Mouse (Mus musculus) neural tube, embryonic 15.5 days (tissue): ENCODE measurements around the gene Babam2. TPM values are rescaled to one million over a fixed set of nuclear protein-coding genes. Genes with fewer than 3 reads are reported as not detected.
"Not testable (repeated sequence)": the region's sequence is repeated elsewhere in the genome, so short reads cannot be mapped to it uniquely, and the experiment has no call there.

Source experiments
- ATAC-seq: fragments of 200-750 bp; cut with Nextera tagmentation; 2 replicates; pipeline ENCODE4 v1.8.0; 2017; ENCODE audit warnings: mild to moderate bottlenecking, moderate TSS enrichment, moderate library complexity; ENCODE audit not compliant: low FRiP score
- H3K27ac ChIP-seq: fragments of 300-500 bp; sonication (generic); replicated peaks from 2 replicates; pipeline ENCODE4 v1.5.1; 2015; ENCODE audit warnings: mild to moderate bottlenecking, inconsistent platforms
- H3K27me3 ChIP-seq: fragments of 300-500 bp; sonication (generic); replicated peaks from 2 replicates; pipeline ENCODE4 v1.6.1; 2015; ENCODE audit warnings: inconsistent platforms
- H3K36me3 ChIP-seq: fragments of 300-500 bp; sonication (generic); 2 replicates; pipeline ENCODE4 v1.6.1; 2015; ENCODE audit warnings: inconsistent platforms
- H3K4me1 ChIP-seq: fragments of 300-500 bp; sonication (generic); 2 replicates; pipeline ENCODE4 v1.6.1; 2015; ENCODE audit warnings: inconsistent platforms
- H3K4me2 ChIP-seq: fragments of 300-500 bp; sonication (generic); 2 replicates; pipeline ENCODE4 v1.6.1; 2015; ENCODE audit warnings: inconsistent platforms, mild to moderate bottlenecking, moderate library complexity
- H3K4me3 ChIP-seq: fragments of 300-500 bp; sonication (generic); replicated peaks from 2 replicates; pipeline ENCODE4 v1.5.1; 2015; ENCODE audit warnings: mild to moderate bottlenecking, inconsistent platforms
- H3K9ac ChIP-seq: fragments of 300-500 bp; sonication (generic); replicated peaks from 2 replicates; pipeline ENCODE4 v1.6.1; 2015; ENCODE audit warnings: mild to moderate bottlenecking, inconsistent platforms
- H3K9me3 ChIP-seq: fragments of 300-500 bp; sonication (generic); replicated peaks from 2 replicates; pipeline ENCODE4 v1.6.1; 2016; ENCODE audit warnings: inconsistent platforms
- WGBS: fragments of 180-500 bp; shearing (Covaris S2); methylation state at CpG from one replicate; pipeline ENCODE4 v1.1.7; 2015; ENCODE audit warnings: mixed read lengths; 5-methylcytosine and 5-hydroxymethylcytosine counted together
- polyA plus RNA-seq: library from polyadenylated mRNA; unstranded; fragments of >200 nt; fragmentation: Nextera tagmentation; extraction: Ambion mirVana; gene quantifications from 2 replicates; pipeline ENCODE4 v1.2.1, GENCODE M21; 2015

Gene Babam2
- polyA plus RNA-seq, 1 experiment from 2014 or later, result 61.8 TPM

GRCm38 (mm10) chr5:31959886-31960285 lies 262.4 kb downstream of the Babam2 start:
- no peaks in the 10 kb centered on the region for H3K9me3 ChIP-seq

GRCm38 (mm10) chr5:31961423-31961822 lies 263.9 kb downstream of the Babam2 start:
- Histone ChIP-seq H3K9me3 (no peaks in the 10 kb centered on the region), H3K9ac (no peak overlapping the region), H3K4me2 (no peak overlapping the region), H3K4me3 (no peak overlapping the region), H3K36me3 (no peaks in the 10 kb centered on the region), H3K27me3 (no peaks in the 10 kb centered on the region), H3K4me1 (no peaks in the 10 kb centered on the region), H3K27ac (no peak overlapping the region)
- WGBS, result 54% methylated on average over 2 of the region's 2 CpGs
- no peak for ATAC-seq

More at GRCm38 (mm10) chr5:31959886-31960285, 262.4 kb downstream of the Babam2 start:
- Histone ChIP-seq H3K4me1 (no peaks in the 10 kb centered on the region), H3K9ac (no peak overlapping the region), H3K4me3 (no peak overlapping the region), H3K27ac (no peak overlapping the region), H3K27me3 (no peaks in the 10 kb centered on the region), H3K36me3 (no peaks in the 10 kb centered on the region), H3K4me2 (no peak overlapping the region)
- no peak for ATAC-seq
- 81% methylated on average over 8 of the region's 8 CpGs for WGBS

- no peak overlapping the region for H3K27ac ChIP-seq
- no peaks in the 10 kb centered on the region for H3K4me1 ChIP-seq
- no peak overlapping the region for H3K4me2 ChIP-seq
- no peaks in the 10 kb centered on the region for H3K9me3 ChIP-seq
- H3K27me3 ChIP-seq, result no peaks in the 10 kb centered on the region
- 64% methylated on average over 3 of the region's 3 CpGs for WGBS
- ATAC-seq, result no peak
- no peak overlapping the region for H3K9ac ChIP-seq
- no peak overlapping the region for H3K4me3 ChIP-seq
- no peaks in the 10 kb centered on the region for H3K36me3 ChIP-seq
Measured at GRCm38 (mm10) chr5:31962346-31962745, 264.9 kb downstream of the Babam2 start.

- no peak overlapping the region for H3K4me3 ChIP-seq
- H3K27ac ChIP-seq, result no peak overlapping the region
- no peaks in the 10 kb centered on the region for H3K9me3 ChIP-seq
- 0 out of 2 replicates have a peak, but pooled peaks cover 3% of the 10 kb centered on the region for H3K4me1 ChIP-seq
- H3K9ac ChIP-seq, result no peak overlapping the region
- ATAC-seq, result no peak
- no peaks in the 10 kb centered on the region for H3K36me3 ChIP-seq
- H3K27me3 ChIP-seq, result no peaks in the 10 kb centered on the region
- WGBS, result 89% methylated on average over 8 of the region's 8 CpGs
- H3K4me2 ChIP-seq, result no peak overlapping the region
Measured at GRCm38 (mm10) chr5:31963352-31963751, 265.9 kb downstream of the Babam2 start.

GRCm38 (mm10) chr5:31963851-31964250 lies 266.4 kb downstream of the Babam2 start:
- Histone ChIP-seq H3K9ac (no peak overlapping the region), H3K27me3 (no peaks in the 10 kb centered on the region), H3K4me1 (0 out of 2 replicates have a peak, but pooled peaks cover 3% of the 10 kb centered on the region), H3K36me3 (no peaks in the 10 kb centered on the region), H3K27ac (no peak overlapping the region), H3K4me2 (no peak overlapping the region), H3K9me3 (no peaks in the 10 kb centered on the region), H3K4me3 (no peak overlapping the region)
- 94% methylated on average over 2 of the region's 2 CpGs for WGBS
- no peak for ATAC-seq

- 81% methylated on average over 5 of the region's 5 CpGs for WGBS
- ATAC-seq, result no peak
- Histone ChIP-seq H3K36me3 (no peaks in the 10 kb centered on the region), H3K27ac (no peak overlapping the region), H3K4me1 (0 out of 2 replicates have a peak, but pooled peaks cover 3% of the 10 kb centered on the region), H3K9me3 (no peaks in the 10 kb centered on the region), H3K4me3 (no peak overlapping the region), H3K4me2 (no peak overlapping the region), H3K9ac (no peak overlapping the region), H3K27me3 (no peaks in the 10 kb centered on the region)
Measured at GRCm38 (mm10) chr5:31966741-31967140, 269.3 kb downstream of the Babam2 start.

GRCm38 (mm10) chr5:31967526-31967925 lies 270.0 kb downstream of the Babam2 start:
- no peak for ATAC-seq
- H3K4me3 ChIP-seq, result no peak overlapping the region
- no peak overlapping the region for H3K27ac ChIP-seq
- H3K9me3 ChIP-seq, result no peaks in the 10 kb centered on the region
- H3K27me3 ChIP-seq, result no peaks in the 10 kb centered on the region
- H3K9ac ChIP-seq, result no peak overlapping the region
- 0 out of 2 replicates have a peak, but pooled peaks cover 3% of the 10 kb centered on the region for H3K4me1 ChIP-seq
- no peaks in the 10 kb centered on the region for H3K36me3 ChIP-seq
- 90% methylated on average over 4 of the region's 4 CpGs for WGBS
- no peak overlapping the region for H3K4me2 ChIP-seq

- H3K9ac ChIP-seq, result no peak overlapping the region
- no peak overlapping the region for H3K4me2 ChIP-seq
- no peak for ATAC-seq
- 0 out of 2 replicates have a peak, but pooled peaks cover 3% of the 10 kb centered on the region for H3K4me1 ChIP-seq
- H3K36me3 ChIP-seq, result no peaks in the 10 kb centered on the region
- 78% methylated on average over 6 of the region's 6 CpGs for WGBS
- H3K4me3 ChIP-seq, result no peak overlapping the region
- H3K27ac ChIP-seq, result no peak overlapping the region
- H3K27me3 ChIP-seq, result no peaks in the 10 kb centered on the region
- H3K9me3 ChIP-seq, result no peaks in the 10 kb centered on the region
Measured at GRCm38 (mm10) chr5:31968046-31968506, 270.6 kb downstream of the Babam2 start.

GRCm38 (mm10) chr5:31972416-31972815 lies 274.9 kb downstream of the Babam2 start:
- H3K27me3 ChIP-seq, H3K4me2 ChIP-seq, H3K27ac ChIP-seq, H3K4me1 ChIP-seq, H3K9ac ChIP-seq, H3K9me3 ChIP-seq, H3K4me3 ChIP-seq, ATAC-seq, H3K36me3 ChIP-seq: not testable (repeated sequence)
- 73% methylated on average over 1 of the region's 1 CpGs for WGBS

GRCm38 (mm10) chr5:31974614-31975168 lies 277.2 kb downstream of the Babam2 start:
- WGBS, result 56% methylated on average over 3 of the region's 3 CpGs
- ATAC-seq, result no peak
- H3K27me3 ChIP-seq, result no peaks in the 10 kb centered on the region

GRCm38 (mm10) chr5:31982061-31982460 lies 284.6 kb downstream of the Babam2 start:
- H3K27ac ChIP-seq, result no peak overlapping the region
- WGBS, result 89% methylated on average over 5 of the region's 5 CpGs
- H3K4me2 ChIP-seq, result no peak overlapping the region
- H3K4me1 ChIP-seq, result peaks cover 7% of the 10 kb centered on the region; the same call in 1 of the 2 replicates
- H3K9me3 ChIP-seq, result no peaks in the 10 kb centered on the region
- no peaks in the 10 kb centered on the region for H3K36me3 ChIP-seq
- ATAC-seq, result no peak
- no peaks in the 10 kb centered on the region for H3K27me3 ChIP-seq
- no peak overlapping the region for H3K4me3 ChIP-seq
- H3K9ac ChIP-seq, result no peak overlapping the region

More at GRCm38 (mm10) chr5:31974614-31975168, 277.2 kb downstream of the Babam2 start:
- no peak overlapping the region for H3K27ac ChIP-seq
- H3K36me3 ChIP-seq, result no peaks in the 10 kb centered on the region
- no peaks in the 10 kb centered on the region for H3K9me3 ChIP-seq
- H3K4me1 ChIP-seq, result 0 out of 2 replicates have a peak, but pooled peaks cover 4% of the 10 kb centered on the region
- H3K4me3 ChIP-seq, result no peak overlapping the region
- H3K4me2 ChIP-seq, result no peak overlapping the region
- H3K9ac ChIP-seq, result no peak overlapping the region

GRCm38 (mm10) chr5:31983161-31983560 lies 285.7 kb downstream of the Babam2 start:
- H3K36me3 ChIP-seq, result no peaks in the 10 kb centered on the region
- no peak overlapping the region for H3K27ac ChIP-seq
- no peak overlapping the region for H3K4me3 ChIP-seq
- no peak for ATAC-seq
- H3K4me1 ChIP-seq, result peaks cover 7% of the 10 kb centered on the region; the same call in 1 of the 2 replicates
- H3K4me2 ChIP-seq, result no peak overlapping the region
- H3K9ac ChIP-seq, result no peak overlapping the region
- no peaks in the 10 kb centered on the region for H3K27me3 ChIP-seq
- WGBS, result 66% methylated on average over 7 of the region's 7 CpGs
- H3K9me3 ChIP-seq, result no peaks in the 10 kb centered on the region
